Mouse (Mus musculus): ENCODE measurements around the gene Med16. TPM values are rescaled to one million over a fixed set of nuclear protein-coding genes. Genes with fewer than 3 reads are reported as not detected.

Gene Med16
- 31.7 and 40.9 TPM in 2 replicates for polyA plus RNA-seq (2012; rRNA removed)

DNA sequence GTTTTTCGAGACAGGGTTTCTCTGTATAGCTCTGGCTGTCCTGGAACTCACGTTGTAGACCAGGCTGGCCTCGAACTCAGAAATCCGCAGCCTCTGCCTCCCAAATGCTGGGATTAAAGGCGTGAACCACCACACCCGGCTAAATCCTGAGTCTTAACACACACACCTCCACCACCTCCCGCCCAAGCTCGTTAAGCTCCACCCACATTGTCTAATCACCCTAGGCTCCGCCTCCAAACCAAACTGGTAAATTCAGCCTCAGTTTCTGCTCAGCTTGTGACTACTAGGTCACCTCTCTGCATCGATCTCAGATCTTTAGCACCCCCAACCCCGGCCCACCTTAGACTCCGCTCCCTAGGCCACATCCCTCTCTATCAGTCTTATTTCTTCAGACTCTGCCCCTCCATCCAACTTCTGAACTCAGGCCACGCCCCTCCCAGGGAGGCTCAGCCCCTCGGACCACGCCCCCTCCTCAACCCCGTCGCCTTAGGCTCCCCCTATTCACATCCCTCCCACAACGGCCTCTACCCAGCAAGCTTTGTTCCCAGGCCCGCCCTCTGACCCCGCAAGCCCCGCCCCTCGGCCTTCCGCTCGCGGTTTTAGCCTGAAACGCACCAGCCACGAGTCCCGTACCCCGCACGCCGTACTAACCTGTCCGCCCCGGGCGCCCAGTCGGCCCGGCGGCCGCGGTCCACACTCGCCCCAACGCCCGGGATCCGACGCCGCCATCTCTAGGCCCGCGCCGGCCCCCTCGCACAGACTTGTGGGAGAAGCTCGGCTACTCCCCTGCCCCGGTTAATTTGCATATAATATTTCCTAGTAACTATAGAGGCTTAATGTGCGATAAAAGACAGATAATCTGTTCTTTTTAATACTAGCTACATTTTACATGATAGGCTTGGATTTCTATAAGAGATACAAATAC is at the start of gene Med16:
Gene Med16, minus strand, starts transcription at position 757 of the 925 bp plus-strand sequence.
- DNase-seq (ENCODE audit: low spot score), result peak; percentile 97

DNA sequence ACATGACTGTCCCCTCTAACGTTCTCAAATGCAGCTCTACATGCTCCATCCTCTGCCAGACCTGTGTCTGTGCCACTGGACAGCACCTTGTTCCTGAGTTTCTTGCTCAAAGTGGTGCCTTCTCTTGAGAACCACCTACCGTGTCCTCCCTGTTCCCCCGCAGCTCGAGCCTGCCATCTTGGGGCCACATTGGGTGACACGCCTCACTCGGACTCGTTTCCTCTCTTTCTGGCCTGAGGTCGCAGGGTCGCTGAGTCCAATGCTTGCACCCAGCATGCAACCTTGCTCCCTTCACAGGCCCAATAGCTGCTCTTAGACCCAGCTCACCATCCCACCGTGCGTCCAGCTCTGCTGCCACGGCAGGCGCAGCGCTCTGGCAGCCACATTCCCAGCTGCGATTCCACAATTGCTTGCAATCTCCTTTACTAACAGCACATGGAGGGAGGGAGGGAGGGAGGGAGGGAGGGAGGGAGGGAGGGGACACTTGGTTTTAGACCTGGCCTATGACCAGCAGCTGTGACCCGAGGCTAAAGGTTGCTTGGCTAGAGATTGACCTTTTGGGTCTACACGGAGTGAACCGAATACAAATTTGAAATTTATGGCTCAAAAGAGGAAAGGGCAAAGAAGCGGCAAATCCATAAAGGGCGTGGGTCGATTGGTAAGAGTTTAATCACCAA is 49.6 kb upstream of the Med16 start:
- DNase-seq (ENCODE audit: low spot score), result peak; percentile 71

DNA sequence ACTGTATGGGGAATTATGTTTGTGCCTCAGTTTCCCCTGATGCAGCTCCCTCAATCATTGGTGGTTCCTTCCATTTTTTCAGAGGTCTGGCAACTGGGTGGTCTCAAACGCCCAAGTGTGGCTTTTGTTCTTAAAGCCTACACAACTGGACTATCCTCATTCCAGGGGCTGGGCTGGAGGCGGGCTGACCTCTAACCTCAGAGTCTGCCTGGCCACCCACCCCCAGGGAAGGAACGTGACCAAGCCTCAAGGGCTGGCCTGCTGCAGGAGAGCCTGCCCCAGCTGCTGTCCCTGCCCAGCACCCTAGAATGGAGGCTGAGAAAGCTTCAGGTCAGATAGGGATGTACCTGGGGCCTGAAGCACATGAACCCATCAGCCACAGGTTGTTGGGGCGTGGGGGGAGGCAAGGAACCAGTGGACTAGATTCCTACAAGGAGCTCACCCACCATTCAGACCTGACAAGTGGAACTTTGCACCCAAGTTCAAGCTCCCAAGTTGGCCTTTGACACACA is 48.0 kb upstream of the Med16 start:
- no peak for DNase-seq (ENCODE audit: low spot score)

DNA sequence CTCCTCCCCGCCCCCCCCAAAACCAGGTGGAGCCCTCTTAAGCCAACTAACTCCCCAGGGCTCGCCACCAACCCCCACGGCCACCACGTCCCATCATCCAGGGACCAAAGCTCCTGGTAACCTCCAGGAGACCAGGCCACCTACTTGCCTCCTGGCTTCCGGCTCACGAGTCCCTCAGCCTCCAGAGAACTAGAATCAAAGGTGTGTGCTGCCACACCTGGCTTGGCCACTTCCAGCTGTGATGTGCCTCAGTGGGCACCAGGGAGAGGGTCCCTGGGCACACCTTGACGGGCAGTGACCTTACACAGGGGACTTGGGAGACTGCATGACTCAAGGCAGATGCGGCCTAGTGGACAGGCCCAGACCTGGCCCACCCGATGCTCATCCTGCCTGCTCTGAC is 47.0 kb upstream of the Med16 start:
- DNase-seq (ENCODE audit: low spot score), result no peak

DNA sequence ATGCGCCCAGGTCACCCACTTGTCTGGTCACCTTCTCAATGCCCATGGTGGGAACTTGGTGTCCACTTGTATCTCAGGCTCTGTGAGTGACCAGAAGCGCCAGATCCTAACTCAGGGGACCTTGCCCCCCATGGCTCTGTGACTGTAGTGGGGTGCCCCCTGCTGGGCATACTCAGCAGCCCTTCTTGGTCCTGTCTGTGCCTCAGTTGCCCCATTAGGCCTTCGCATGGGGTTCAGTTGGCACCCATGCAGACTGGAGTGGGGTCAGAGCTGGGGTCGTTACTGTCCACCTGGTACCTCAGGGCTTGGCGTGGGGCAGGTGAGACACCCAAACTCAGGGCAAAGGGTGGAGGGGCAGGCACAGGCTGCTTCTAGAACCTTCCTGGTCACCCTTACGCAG is 45.2 kb upstream of the Med16 start:
- DNase-seq (ENCODE audit: low spot score), result no peak

DNA sequence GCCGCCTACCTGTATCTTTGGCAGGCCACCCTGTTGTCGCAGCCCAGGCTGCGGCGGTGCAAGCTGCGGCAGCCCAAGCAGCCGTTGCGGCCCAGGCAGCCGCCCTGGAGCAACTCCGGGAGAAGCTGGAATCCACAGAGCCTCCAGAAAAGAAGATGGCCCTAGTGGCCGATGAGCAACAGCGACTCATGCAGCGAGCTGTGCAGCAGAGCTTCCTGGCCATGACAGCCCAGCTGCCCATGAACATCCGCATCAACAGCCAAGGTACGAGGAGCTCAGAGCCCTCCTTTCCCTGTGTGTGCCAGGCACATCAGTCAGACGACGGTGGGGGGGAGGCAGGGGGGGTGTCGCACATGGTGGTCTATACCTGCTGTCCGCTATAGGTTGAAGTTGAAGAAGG is 41.9 kb upstream of the Med16 start:
- DNase-seq (ENCODE audit: low spot score), result no peak

DNA sequence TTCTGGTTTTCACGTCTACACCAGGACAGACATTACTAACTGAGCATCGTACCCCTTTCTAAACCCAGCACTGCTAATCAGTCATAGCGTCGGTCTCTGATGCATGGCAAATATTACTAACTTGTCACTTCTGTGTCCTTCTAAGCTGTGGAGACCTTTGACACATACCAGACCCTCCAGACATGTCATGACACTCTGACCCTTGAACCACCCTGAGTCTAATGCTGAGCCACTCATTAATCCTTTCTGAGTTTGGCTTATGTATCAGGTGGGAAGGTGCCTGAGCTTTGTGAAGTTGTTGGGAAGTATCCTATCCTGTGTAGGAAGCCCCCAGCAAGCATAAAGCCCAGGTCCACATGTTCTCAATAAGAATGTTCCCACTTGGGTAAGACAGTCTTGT is 41.1 kb upstream of the Med16 start:
- no peak for DNase-seq (ENCODE audit: low spot score)

DNA sequence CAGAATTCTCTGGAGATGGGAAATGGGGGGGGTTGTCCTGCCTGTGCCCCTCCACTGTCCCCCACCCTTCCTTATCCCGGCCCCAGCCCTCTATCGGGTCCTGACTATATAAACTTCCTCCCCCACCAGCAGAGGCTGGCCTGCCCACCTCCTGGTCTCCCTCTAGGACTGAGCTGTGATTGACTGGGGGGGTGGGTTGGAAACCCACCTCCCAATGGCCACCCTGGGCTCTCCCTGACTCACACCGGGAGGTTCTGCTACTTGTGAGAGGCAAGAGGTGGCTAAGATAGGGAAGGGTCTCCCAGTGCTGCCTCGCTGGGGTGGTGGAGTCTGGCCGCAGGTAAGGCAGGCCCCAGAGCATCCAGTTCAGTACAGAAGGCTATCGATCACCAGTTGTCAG is 38.8 kb upstream of the Med16 start:
- no peak for DNase-seq (ENCODE audit: low spot score)

DNA sequence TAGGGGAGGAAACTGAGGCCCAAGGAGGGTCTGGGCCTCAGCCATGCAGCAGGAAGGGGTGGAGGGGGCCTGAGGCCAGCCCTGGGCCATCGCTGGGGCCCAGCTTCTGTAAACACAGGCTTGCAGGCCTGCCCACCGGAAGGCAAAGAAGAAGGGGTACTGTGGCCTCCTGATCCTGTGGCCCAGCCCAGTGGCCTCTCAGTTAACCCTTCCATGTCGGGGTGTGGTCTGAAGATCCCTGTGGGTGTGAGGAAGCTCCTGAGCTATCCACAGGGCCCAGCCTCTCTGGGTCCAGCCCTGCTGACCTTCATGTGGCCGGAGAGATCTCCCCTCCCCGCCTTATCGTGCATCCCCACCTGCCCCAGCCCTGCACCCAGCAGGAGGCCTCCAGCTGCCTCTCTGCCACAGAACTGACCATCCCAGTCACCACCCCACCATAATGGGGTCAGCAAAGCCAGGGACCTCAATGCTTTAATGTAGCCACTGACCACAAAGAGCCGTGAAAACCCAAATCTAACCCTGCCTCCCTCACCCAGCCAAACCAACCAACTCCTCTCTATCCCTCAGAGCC is 38.1 kb upstream of the Med16 start:
- no peak for DNase-seq (ENCODE audit: low spot score)

DNA sequence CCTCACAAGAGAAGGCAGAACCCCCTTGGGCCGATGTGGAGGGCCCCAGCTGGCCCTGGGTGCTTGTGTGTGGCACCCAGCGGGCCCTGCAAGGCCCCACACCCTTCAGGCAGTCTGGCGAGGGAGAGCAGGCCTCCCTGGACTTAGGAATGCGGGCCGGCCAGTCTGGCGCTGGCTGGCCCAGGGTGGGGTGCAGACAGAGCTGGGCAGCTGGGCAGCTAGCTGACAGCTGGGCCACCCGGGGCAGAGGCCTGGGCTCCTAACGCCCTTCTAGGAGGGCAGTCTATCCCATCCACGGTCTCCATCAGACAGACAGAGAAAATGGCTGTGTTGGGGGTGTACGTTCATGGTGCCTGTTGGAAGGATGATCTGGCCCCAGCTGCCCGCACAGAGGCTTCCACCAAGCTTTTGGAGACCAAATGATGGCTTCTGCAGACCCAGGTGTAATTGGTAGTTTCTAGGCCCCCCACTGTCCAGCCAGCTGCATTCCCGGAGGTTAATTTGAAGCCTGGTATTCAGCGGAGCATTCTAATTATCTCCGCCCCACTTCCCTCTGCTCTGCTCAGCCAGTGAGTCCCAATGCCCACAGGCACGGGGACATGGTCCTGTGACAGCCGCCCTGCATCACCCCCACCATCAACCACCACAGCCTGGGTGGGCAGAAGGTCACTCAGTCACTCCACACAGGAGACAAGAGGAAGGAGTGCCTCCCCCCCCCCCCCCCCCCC is 36.9 kb upstream of the Med16 start:
- DNase-seq (ENCODE audit: low spot score), result no peak

DNA sequence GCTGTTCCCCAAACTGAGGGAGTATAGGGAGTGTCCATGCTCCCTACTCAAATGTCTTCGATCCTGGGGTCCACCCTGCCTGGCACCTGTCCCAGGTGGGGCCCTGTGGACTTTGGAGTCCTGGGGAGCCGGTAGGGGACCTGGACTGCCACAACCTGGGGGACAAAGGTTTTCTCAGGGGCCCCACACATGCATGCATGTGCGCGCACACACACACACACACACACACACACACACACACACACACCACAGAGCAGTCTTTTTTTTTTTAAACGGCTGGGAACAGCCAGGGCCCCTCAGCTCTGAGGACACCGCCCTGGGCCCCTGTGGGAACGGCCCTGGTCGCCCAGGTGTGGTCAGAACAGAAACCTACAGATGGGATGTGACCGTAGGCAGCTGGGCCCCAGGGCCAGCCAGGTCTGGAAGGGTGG is 34.8 kb upstream of the Med16 start:
- DNase-seq (ENCODE audit: low spot score), result no peak

DNA sequence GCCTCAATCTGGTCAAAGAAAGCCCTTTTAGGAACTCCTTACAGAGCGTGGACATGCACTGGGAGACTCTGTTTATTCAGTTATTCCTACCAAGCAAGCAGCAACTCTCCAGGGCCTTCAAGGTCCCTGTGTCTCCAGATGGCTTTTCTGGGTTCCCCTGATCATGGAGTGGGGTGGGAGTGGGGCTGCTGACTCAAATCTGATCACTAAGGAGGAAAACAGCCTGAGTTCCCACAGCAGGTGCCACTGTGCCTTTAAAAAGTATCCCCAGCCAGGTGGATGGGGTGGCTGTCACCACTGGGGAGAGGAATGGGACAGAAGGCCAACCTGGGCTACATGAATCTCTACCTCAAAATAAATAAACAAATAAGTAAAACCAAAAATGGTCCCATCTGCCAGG is 34.3 kb upstream of the Med16 start:
- DNase-seq (ENCODE audit: low spot score), result no peak

DNA sequence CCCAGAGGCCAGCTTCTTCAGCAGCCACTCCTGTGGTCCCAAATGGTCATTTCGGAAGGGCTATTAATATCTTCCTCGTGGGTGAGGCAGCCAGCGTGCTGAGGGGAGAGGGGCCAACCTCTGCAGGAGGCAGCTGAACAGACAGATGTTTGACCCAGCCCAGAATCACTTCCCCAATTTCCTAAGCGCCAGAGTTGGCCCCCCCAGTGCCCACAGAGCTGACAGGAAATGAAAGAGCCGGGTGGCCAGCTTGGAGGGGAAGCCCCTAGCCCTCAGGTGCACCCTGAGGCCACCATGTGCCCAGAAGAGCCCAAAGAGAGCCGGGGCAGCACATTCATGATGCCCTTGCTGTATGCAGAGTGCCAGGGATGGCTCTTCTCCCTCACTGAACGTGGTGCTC is 32.0 kb upstream of the Med16 start:
- DNase-seq (ENCODE audit: low spot score), result no peak

DNA sequence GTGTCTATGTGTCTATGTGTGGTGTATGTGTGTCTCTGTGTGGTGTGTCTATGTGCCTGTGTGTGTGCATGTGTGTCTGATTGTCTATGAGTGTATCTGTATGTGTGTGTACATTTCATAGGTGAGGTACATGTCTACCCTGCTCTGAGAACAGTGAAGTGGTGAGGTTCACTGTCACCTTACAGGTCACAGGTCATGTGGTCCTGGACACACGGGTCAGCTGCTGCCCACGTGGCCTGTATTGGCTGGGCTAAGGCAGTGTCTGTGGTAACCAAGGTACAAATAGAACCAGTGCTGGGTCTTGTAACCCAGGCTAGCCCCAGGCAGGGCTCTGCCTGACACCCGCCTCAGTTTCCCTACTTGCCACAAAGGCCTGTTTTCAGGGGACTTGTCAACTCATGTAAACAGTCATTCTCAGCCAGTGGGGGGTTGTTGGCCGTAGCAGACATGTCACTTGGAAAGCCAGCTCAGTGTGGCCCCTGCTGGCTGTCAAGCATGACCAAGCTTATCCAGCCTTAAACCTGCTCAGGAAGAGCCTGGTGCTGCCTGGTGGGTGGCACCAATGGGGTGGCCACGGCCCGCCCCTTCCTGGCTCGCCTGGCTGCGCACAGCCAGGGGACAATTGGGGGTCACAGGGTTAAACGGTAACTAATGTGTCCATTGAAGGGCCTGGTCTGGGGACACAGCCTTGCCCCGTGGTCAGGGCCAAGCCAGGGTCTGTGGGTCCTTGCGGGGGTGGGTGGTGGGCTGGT is 29.2 kb upstream of the Med16 start:
- no peak for DNase-seq (ENCODE audit: low spot score)

DNA sequence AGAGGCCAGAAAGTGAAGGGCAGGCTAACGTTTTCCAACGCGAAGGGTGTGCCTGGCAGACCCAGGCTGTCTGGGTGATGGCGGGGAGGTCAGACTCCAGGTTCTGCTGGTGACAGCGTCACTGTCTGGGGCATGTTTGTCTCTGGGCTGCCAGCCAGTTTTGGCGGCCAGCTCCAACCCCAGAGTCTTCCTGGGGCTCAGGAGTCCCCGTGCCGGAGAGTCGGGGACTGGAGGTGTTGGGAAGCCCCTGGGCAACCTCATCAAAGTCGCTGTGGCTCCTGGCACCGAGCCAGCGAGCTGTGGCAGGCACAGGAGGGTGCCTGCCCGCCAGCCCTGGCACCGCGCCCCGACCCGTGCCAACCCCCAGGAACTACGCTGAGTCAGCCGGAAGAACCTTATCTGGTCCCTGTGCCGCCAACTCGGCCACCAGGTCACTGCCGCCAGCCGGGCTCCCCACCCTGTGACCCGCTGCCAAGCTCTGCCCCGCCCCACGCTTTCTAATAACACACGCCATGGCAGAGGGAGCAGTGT is 28.3 kb upstream of the Med16 start:
- DNase-seq (ENCODE audit: low spot score), result peak; percentile 84

DNA sequence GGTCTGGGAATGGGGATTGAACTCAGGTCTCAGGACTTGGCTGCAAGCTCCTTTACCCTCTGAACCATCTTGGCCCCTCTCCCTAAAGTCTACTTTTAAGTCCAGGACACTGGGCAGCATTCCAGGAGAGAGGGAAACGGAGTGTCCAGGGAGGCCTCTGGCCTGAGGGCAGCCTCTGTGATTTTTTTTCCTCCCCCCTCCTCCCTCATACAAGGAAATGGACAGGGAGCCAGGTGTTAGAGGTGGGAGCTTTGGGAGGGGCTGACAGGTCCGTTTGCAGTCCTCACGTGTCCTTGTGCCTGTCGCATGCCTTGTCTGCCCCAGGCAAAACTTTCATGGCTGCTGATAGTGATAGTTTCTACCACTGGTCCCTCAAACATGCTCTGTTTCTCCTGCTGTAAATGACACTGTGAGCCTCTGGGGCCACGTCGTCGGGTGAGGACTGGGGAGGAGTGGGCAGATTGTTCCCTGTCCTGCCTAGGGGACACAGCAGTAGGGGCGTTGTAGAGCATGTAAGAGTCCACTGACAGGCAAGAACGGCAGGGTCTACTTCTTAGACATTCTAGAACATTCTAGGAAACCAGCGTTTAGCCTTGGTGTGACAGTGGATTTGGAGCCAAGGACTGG is 27.7 kb upstream of the Med16 start:
- no peak for DNase-seq (ENCODE audit: low spot score)

DNA sequence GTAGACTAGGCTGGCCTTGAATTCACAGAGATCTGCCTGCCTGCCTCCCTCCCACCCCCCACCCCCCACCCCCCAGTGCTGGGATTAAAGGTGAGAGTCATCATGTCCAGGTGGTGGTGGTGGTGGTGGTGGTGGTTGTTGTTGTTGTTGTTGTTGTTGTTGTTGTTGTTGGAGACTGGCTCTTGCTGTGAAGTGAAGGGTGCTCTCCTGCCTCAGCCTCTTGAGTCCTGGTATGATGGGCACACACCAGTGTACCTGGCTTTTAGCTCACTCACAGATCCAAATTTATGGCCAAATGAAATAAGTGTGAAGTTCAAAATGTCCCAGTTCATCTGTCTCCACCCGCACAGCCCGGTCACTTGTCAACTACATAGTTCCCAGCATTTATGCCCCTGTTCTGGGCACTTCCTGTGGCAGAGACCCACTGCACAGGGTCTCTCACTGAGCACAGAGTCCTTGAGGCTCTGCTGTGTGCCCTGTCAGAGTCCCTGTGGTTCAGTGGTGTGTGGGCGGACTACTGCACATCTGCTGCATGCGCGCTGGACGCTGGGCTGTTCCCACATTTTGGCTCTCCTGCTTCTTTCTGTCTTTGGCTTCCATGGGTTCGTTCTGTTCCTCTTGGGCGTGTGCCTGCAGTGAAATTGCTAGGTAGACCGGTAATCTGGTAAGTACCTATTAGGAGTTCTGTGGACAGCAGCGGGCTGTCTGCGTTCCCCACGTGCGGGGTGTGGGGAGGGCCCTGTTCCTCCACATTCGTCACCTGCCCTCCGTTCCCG is 26.3 kb upstream of the Med16 start:
- no peak for DNase-seq (ENCODE audit: low spot score)

DNA sequence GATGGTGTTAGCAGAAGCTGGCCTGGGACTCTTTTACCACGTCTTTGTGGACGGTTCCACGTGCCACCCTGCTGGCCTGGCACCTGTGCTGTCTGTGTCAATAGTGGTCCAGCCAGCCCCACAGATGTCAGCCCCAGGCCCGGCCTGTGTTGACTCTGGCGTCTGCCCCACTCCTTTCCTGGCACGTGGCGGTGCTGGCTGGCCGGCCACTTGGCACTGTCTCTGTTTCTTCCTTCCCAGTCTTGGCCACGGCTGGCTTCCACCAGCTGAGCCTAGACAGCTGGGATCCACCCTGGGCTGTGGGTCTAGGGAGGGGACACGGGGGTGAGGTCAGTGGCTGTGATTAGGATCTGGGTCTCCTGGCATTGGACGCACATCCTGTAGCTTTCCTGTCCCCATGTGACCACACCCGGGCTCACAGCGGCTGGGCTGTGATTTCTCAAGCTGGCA is 25.6 kb upstream of the Med16 start:
- DNase-seq (ENCODE audit: low spot score), result peak; percentile 63

DNA sequence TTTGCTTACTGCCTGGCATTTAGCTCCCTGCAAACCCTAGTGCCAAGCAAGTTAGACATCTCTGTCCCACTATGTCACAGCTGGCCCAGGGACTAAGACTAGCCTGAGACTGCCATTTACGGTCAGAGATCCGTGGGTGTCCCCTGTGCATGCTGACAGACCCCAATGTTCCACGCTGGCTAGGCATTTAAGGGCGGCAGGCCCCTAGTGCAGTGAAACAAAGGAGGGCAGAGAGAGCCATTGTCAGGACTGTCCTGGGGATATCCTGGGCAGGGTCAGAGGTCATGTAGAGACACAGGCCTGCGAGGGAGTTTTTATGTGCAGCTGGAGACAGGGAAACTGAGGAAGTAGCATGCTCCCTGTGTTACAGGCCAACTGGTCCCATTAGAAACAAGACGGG is 25.1 kb upstream of the Med16 start:
- no peak for DNase-seq (ENCODE audit: low spot score)

Data from urinary bladder, adult 2 months (tissue).